Mouse (Mus musculus): ENCODE results near the gene Nhlrc1. TPM values are rescaled to one million over a fixed set of nuclear protein-coding genes. Genes with fewer than 3 reads are reported as not detected.

The Nhlrc1 gene
- 5.7 and 6.4 TPM in 2 replicates for polyA plus RNA-seq (2014; fragmentation: Nextera tagmentation; extraction: Ambion mirVana)

- WGBS, result 3% methylated on average over 73 of the region's 73 CpGs
- H3K36me3 ChIP-seq (ENCODE audit: control insufficient read depth, insufficient read depth, low read length), result no peaks in the 10 kb centered on the region
- peak within 1 kb of the TSS; percentile 97 for H3K4me2 ChIP-seq (ENCODE audit: low read depth)
- 0 out of 2 replicates have a peak, but pooled peaks cover 4% of the 10 kb centered on the region for H3K27me3 ChIP-seq (ENCODE audit: control insufficient read depth, insufficient read depth, low read length)
- H3K9me3 ChIP-seq (ENCODE audit: control insufficient read depth, low read length), result peaks cover 9% of the 10 kb centered on the region; the same call in 1 of the 2 replicates
- no peaks in the 10 kb centered on the region for H3K4me1 ChIP-seq (ENCODE audit: control insufficient read depth, insufficient read depth, low read length)
- peak within 1 kb of the TSS; percentile 57 for H3K9ac ChIP-seq (ENCODE audit: low read length)
- H3K4me3 ChIP-seq (ENCODE audit: low read depth, low read length), result peak within 1 kb of the TSS; percentile 47
- H3K27ac ChIP-seq (ENCODE audit: low read depth, low read length), result no peak within 1 kb of the TSS
- ATAC-seq (ENCODE audit: insufficient read depth, low FRiP score, low TSS enrichment) (peak; percentile 81), DNase-seq (ENCODE audit: low spot score) (peak; percentile 85)
These were observed at the start of gene Nhlrc1 for GRCm38 (mm10) chr13:47014334-47015194. Gene Nhlrc1 (minus strand): TSS chr13:47014850.

GRCm38 (mm10) chr13:47063985-47064760, 49.5 kb upstream of the Nhlrc1 start:
- Histone ChIP-seq H3K9ac (ENCODE audit: low read length) (no peak overlapping the region), H3K4me1 (ENCODE audit: control insufficient read depth, insufficient read depth, low read length) (no peaks in the 10 kb centered on the region), H3K4me3 (ENCODE audit: low read depth, low read length) (no peak overlapping the region), H3K27me3 (ENCODE audit: control insufficient read depth, insufficient read depth, low read length) (no peaks in the 10 kb centered on the region), H3K9me3 (ENCODE audit: control insufficient read depth, low read length) (no peaks in the 10 kb centered on the region), H3K4me2 (ENCODE audit: low read depth) (no peak overlapping the region), H3K27ac (ENCODE audit: low read depth, low read length) (no peak overlapping the region), H3K36me3 (ENCODE audit: control insufficient read depth, insufficient read depth, low read length) (no peaks in the 10 kb centered on the region; the same call in 1 of the 2 replicates)
- 88% methylated on average over 15 of the region's 15 CpGs for WGBS
- ATAC-seq (ENCODE audit: insufficient read depth, low FRiP score, low TSS enrichment) (no peak), DNase-seq (ENCODE audit: low spot score) (no peak)

GRCm38 (mm10) chr13:47062756-47063155, 48.1 kb upstream of the Nhlrc1 start:
- ATAC-seq (ENCODE audit: insufficient read depth, low FRiP score, low TSS enrichment) (no peak), DNase-seq (ENCODE audit: low spot score) (no peak)
- Histone ChIP-seq H3K27me3 (ENCODE audit: control insufficient read depth, insufficient read depth, low read length) (no peaks in the 10 kb centered on the region), H3K4me2 (ENCODE audit: low read depth) (no peak overlapping the region), H3K36me3 (ENCODE audit: control insufficient read depth, insufficient read depth, low read length) (no peaks in the 10 kb centered on the region; the same call in 1 of the 2 replicates), H3K4me3 (ENCODE audit: low read depth, low read length) (no peak overlapping the region), H3K9me3 (ENCODE audit: control insufficient read depth, low read length) (no peaks in the 10 kb centered on the region), H3K9ac (ENCODE audit: low read length) (no peak overlapping the region), H3K4me1 (ENCODE audit: control insufficient read depth, insufficient read depth, low read length) (no peaks in the 10 kb centered on the region), H3K27ac (ENCODE audit: low read depth, low read length) (no peak overlapping the region)
- 93% methylated on average over 17 of the region's 17 CpGs for WGBS

DNA sequence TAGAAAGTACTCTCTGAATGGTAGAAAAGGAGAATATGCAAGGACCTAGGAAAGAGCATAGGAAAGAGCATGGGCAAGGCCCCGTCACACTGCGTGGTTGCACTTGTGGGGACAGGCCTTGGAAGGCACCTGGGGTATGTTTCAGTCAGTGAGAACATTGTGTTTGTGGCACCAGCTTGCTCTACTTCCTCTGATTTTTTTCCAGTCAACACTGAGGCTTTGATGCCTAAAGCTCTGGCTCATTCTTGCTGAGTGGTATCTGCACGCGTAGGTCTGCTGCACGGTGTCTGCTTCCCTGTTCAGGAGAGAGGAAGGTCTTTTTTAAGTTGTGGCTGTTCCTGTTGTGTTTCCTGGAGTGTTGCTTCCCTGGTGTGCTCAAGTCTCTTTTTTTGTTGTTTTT, 42.1 kb upstream of the Nhlrc1 start:
- H3K4me3 ChIP-seq (ENCODE audit: low read depth, low read length), result no peak overlapping the region
- no peak overlapping the region for H3K9ac ChIP-seq (ENCODE audit: low read length)
- no peak overlapping the region for H3K4me2 ChIP-seq (ENCODE audit: low read depth)
- DNase-seq (ENCODE audit: low spot score) (no peak), ATAC-seq (ENCODE audit: insufficient read depth, low FRiP score, low TSS enrichment) (no peak)
- no peaks in the 10 kb centered on the region for H3K9me3 ChIP-seq (ENCODE audit: control insufficient read depth, low read length)
- H3K4me1 ChIP-seq (ENCODE audit: control insufficient read depth, insufficient read depth, low read length), result no peaks in the 10 kb centered on the region
- no peaks in the 10 kb centered on the region for H3K27me3 ChIP-seq (ENCODE audit: control insufficient read depth, insufficient read depth, low read length)
- 93% methylated on average over 5 of the region's 5 CpGs for WGBS
- no peak overlapping the region for H3K27ac ChIP-seq (ENCODE audit: low read depth, low read length)
- H3K36me3 ChIP-seq (ENCODE audit: control insufficient read depth, insufficient read depth, low read length), result no peaks in the 10 kb centered on the region; the same call in 1 of the 2 replicates

GRCm38 (mm10) chr13:47056126-47056525, 41.5 kb upstream of the Nhlrc1 start:
- no peaks in the 10 kb centered on the region; the same call in 1 of the 2 replicates for H3K36me3 ChIP-seq (ENCODE audit: control insufficient read depth, insufficient read depth, low read length)
- 94% methylated on average over 11 of the region's 11 CpGs for WGBS
- no peak overlapping the region for H3K4me3 ChIP-seq (ENCODE audit: low read depth, low read length)
- no peak overlapping the region for H3K9ac ChIP-seq (ENCODE audit: low read length)
- H3K4me1 ChIP-seq (ENCODE audit: control insufficient read depth, insufficient read depth, low read length), result no peaks in the 10 kb centered on the region
- H3K4me2 ChIP-seq (ENCODE audit: low read depth), result no peak overlapping the region
- DNase-seq (ENCODE audit: low spot score), result no peak
- no peak for ATAC-seq (ENCODE audit: insufficient read depth, low FRiP score, low TSS enrichment)
- no peak overlapping the region for H3K27ac ChIP-seq (ENCODE audit: low read depth, low read length)
- no peaks in the 10 kb centered on the region for H3K27me3 ChIP-seq (ENCODE audit: control insufficient read depth, insufficient read depth, low read length)
- no peaks in the 10 kb centered on the region for H3K9me3 ChIP-seq (ENCODE audit: control insufficient read depth, low read length)

GRCm38 (mm10) chr13:47053971-47054370, 39.3 kb upstream of the Nhlrc1 start:
- Histone ChIP-seq H3K4me1 (ENCODE audit: control insufficient read depth, insufficient read depth, low read length) (no peaks in the 10 kb centered on the region), H3K4me3 (ENCODE audit: low read depth, low read length) (no peak overlapping the region), H3K27me3 (ENCODE audit: control insufficient read depth, insufficient read depth, low read length) (no peaks in the 10 kb centered on the region), H3K9ac (ENCODE audit: low read length) (no peak overlapping the region), H3K9me3 (ENCODE audit: control insufficient read depth, low read length) (no peaks in the 10 kb centered on the region), H3K27ac (ENCODE audit: low read depth, low read length) (no peak overlapping the region), H3K36me3 (ENCODE audit: control insufficient read depth, insufficient read depth, low read length) (no peaks in the 10 kb centered on the region; the same call in 1 of the 2 replicates), H3K4me2 (ENCODE audit: low read depth) (no peak overlapping the region)
- WGBS, result 60% methylated on average over 10 of the region's 10 CpGs
- DNase-seq (ENCODE audit: low spot score), result no peak
- no peak for ATAC-seq (ENCODE audit: insufficient read depth, low FRiP score, low TSS enrichment)

- no peak for DNase-seq (ENCODE audit: low spot score)
- 86% methylated on average over 4 of the region's 4 CpGs for WGBS
- H3K4me3 ChIP-seq (ENCODE audit: low read depth, low read length), result no peak overlapping the region
- no peak overlapping the region for H3K9ac ChIP-seq (ENCODE audit: low read length)
- H3K27ac ChIP-seq (ENCODE audit: low read depth, low read length), result no peak overlapping the region
- no peaks in the 10 kb centered on the region for H3K36me3 ChIP-seq (ENCODE audit: control insufficient read depth, insufficient read depth, low read length)
- H3K4me2 ChIP-seq (ENCODE audit: low read depth), result no peak overlapping the region
- H3K4me1 ChIP-seq (ENCODE audit: control insufficient read depth, insufficient read depth, low read length), result no peaks in the 10 kb centered on the region
- H3K9me3 ChIP-seq (ENCODE audit: control insufficient read depth, low read length), result no peaks in the 10 kb centered on the region
- ATAC-seq (ENCODE audit: insufficient read depth, low FRiP score, low TSS enrichment), result no peak
- H3K27me3 ChIP-seq (ENCODE audit: control insufficient read depth, insufficient read depth, low read length), result no peaks in the 10 kb centered on the region
These were observed 35.4 kb upstream of the Nhlrc1 start for GRCm38 (mm10) chr13:47050009-47050408.

DNA sequence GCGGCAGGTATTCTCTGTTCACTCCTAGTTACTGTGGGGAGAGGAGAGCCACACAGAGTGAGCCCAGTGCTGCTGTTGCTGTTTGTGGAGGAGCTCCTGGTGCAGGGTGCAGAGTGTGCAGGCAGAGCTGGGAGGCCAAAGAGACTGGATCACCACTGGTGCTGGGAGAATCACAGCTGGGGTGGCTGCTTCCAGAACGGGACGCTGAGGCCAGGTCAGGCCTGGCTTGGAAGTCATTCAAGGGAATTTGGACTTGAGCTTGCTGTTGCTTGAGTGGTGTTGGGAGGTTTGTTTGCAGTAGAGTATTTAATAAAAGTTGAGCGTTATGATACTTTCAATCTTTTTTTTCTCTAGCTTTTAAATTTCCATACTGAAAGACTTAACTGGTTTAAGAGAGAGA, 33.3 kb upstream of the Nhlrc1 start:
- H3K27me3 ChIP-seq (ENCODE audit: control insufficient read depth, insufficient read depth, low read length), result no peaks in the 10 kb centered on the region
- WGBS, result 94% methylated on average over 4 of the region's 4 CpGs
- DNase-seq (ENCODE audit: low spot score) (no peak), ATAC-seq (ENCODE audit: insufficient read depth, low FRiP score, low TSS enrichment) (no peak)
- no peak overlapping the region for H3K27ac ChIP-seq (ENCODE audit: low read depth, low read length)
- H3K4me1 ChIP-seq (ENCODE audit: control insufficient read depth, insufficient read depth, low read length), result peaks cover 8% of the 10 kb centered on the region
- no peak overlapping the region for H3K4me3 ChIP-seq (ENCODE audit: low read depth, low read length)
- no peaks in the 10 kb centered on the region for H3K36me3 ChIP-seq (ENCODE audit: control insufficient read depth, insufficient read depth, low read length)
- H3K9me3 ChIP-seq (ENCODE audit: control insufficient read depth, low read length), result no peaks in the 10 kb centered on the region
- no peak overlapping the region for H3K4me2 ChIP-seq (ENCODE audit: low read depth)
- no peak overlapping the region for H3K9ac ChIP-seq (ENCODE audit: low read length)

All from neural tube, embryonic 11.5 days (tissue).